Mouse (Mus musculus): ENCODE results near the gene Tbx10.

DNA sequence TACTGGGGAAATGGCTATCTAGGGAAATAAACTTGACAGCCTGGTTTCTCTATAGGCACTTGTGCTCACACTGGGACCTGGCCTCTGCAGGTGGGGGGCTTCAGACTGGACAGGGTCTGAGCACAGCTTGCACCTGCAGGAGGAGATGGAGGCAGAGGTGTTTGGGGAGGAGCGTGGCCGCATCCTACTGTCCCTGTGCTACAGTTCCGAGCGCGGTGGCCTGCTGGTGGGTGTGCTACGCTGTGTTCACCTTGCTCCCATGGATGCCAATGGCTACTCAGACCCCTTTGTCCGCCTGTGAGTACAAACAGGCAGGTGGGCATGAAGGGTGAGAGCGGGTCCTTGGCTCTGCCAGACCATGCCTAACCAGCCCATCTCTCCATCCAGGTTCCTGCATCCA is 13.4 kb downstream of the Tbx10 start:
- no peak for TF ChIP-seq ZC3H11A (IDR thresholded peaks at IDR 0.05; ENCODE audit: borderline replicate concordance, low read depth, low read length)
- no peak for TF ChIP-seq CHD2 (IDR thresholded peaks at IDR 0.05; ENCODE audit: low read depth, low read length)
